Mouse (Mus musculus): ENCODE measurements at regions not wholly inside any gene's neighbourhood (a gene's known extent, or its start where the extent isn't known, plus 50 kb on each side); places are given as distances from the start of the nearest gene placed in this dataset.

DNA sequence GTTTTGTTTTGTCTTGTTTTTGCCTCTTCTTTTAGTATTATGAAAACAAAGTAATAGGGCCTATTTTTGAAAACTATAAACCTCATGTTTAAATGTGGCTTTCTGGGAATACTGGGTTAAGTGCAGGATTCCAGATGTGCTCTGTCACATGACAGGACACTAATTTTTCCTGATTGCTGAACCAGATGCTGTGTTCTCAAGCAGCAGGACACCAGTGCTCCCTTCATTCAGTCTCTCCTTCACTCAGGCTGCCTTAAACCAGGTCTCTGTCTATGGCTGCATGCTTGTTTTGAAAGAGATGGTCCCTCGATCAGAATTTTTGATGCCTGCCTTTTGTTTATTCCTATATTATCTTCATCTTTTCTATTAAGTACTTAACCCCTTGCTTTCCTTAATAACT is 80.1 kb upstream of the Trpc3 start:
- TF ChIP-seq CTCF (IDR thresholded peaks at IDR 0.05) = no peak
- no peak for TF ChIP-seq POLR2A (IDR thresholded peaks at IDR 0.05; ENCODE audit: insufficient read depth, low read depth, low read length)

All from heart, adult 2 months (tissue).